Mouse (Mus musculus) testis, adult 2 months (tissue): ENCODE data around the gene Me3. TPM values are rescaled to one million over a fixed set of nuclear protein-coding genes. Genes with fewer than 3 reads are reported as not detected.

Source experiments
- H3K27ac ChIP-seq: fragments of 200-500 bp; 2 replicates; pipeline ENCODE4 v1.5.1; 2012; ENCODE audit warnings: low read depth, low read length; ENCODE audit not compliant: control insufficient read depth, insufficient read depth
- H3K27me3 ChIP-seq: fragments of 200-500 bp; 2 replicates; pipeline ENCODE4 v1.6.1; 2012; ENCODE audit warnings: mild to moderate bottlenecking, low read length, moderate library complexity; ENCODE audit not compliant: control insufficient read depth, insufficient read depth
- H3K36me3 ChIP-seq: fragments of 200-500 bp; 2 replicates; pipeline ENCODE4 v1.6.1; 2012; ENCODE audit warnings: mild to moderate bottlenecking, low read length; ENCODE audit not compliant: control insufficient read depth, insufficient read depth
- H3K4me1 ChIP-seq: fragments of 200-500 bp; 2 replicates; pipeline ENCODE4 v1.6.1; 2012; ENCODE audit warnings: low read length; ENCODE audit not compliant: control insufficient read depth, insufficient read depth
- H3K4me3 ChIP-seq: fragments of 200-500 bp; 2 replicates; pipeline ENCODE4 v1.5.1; 2012; ENCODE audit warnings: low read depth, mild to moderate bottlenecking, low read length, moderate library complexity, mixed read lengths; ENCODE audit not compliant: control insufficient read depth
- CTCF ChIP-seq: fragments of 200-500 bp; IDR thresholded peaks from 2 replicates; pipeline ENCODE4 v1.5.1; 2012; ENCODE audit warnings: low read depth, mild to moderate bottlenecking, inconsistent platforms, low read length, moderate library complexity; ENCODE audit not compliant: control insufficient read depth, insufficient read depth, insufficient replicate concordance
- POLR2A ChIP-seq: fragments of 200-500 bp; IDR thresholded peaks from 2 replicates; pipeline ENCODE4 v1.6.1; 2012; ENCODE audit warnings: low read depth, mild to moderate bottlenecking, inconsistent platforms, low read length, moderate library complexity; ENCODE audit not compliant: control insufficient read depth
- polyA plus RNA-seq: library from polyadenylated mRNA; depleted of rRNA; stranded (reverse); fragments of >200 nt; gene quantifications from 2 replicates; pipeline ENCODE4 v1.2.3, GENCODE M21; 2012; rRNA removed

The Me3 gene
- polyA plus RNA-seq = 16.7 and 17.0 TPM in 2 replicates

DNA sequence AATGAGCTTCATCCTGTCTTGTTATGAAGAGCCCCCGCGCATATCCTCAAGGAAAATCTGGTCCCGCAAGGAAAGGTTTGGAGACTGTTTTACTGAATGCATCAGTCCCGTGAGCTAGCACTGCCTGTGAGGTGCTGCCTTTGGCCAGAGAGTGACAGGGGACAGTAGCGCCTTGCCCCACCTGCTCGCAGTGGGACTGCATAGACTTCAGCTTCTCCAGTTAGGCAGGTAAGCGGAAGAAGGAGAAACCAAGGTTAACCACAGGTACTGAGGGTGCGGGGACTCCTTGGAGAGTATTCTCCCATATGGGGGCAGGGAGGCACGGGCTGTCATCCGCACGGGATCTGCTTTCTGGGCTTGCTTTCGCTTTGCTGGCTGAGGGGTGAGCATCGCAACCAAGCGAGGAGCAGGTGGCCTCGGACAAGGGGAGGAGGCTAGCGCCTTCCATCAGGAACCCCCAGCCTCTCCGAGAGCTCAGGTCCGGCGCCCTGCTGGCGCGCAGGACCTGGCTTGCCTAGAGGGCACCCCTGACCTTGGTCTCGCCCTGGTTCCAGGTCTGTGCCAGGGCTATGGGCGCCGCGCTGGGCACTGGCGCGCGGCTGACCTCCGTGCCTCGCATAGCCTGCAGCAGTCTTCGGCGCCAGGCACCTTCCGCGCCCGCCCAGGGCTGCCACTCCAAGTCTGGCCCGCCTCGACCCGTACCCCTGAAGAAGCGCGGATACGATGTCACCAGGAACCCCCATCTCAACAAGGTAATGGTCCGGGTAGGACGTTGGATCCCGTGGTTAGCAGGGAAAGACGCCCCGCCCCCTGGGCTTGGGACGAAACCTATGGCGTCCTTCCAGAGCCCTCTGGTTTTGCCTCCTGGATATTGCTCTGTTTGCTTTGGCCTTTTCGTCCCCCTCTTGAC is at the start of gene Me3:
Gene Me3 (plus strand): TSS at position 51 of the 910 bp plus-strand sequence.
- Histone ChIP-seq H3K4me1 (peaks cover 6% of the 10 kb centered on the region), H3K4me3 (peak within 1 kb of the TSS; percentile 81), H3K27me3 (no peaks in the 10 kb centered on the region), H3K36me3 (no peaks in the 10 kb centered on the region), H3K27ac (peak within 1 kb of the TSS; percentile 37; the same call in 1 of the 2 replicates)
- TF ChIP-seq CTCF (no peak), POLR2A (no peak)

DNA sequence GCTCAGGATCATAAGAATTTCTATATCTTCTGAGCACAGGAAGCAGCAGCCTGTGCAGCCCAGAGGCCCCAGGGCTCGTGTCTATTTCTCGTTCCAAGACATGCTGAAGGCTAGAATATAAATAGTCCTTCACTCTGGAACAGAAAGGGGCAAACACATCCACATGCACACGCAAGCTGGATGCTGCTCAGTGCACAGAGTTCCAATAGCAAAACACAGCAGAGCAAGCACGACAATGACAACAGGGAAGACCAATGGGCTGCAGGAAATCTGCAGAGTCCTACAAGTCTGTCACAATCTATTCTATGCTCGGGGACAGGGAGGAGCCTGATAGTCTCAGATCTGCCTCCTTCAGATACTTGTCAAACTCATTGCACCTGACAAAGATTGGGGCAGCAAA is 42.2 kb upstream of the Me3 start:
- Histone ChIP-seq H3K27me3 (no peaks in the 10 kb centered on the region), H3K4me3 (no peak overlapping the region), H3K4me1 (no peaks in the 10 kb centered on the region), H3K36me3 (no peaks in the 10 kb centered on the region), H3K27ac (no peak overlapping the region)
- no peak for TF ChIP-seq CTCF
- no peak for TF ChIP-seq POLR2A

DNA sequence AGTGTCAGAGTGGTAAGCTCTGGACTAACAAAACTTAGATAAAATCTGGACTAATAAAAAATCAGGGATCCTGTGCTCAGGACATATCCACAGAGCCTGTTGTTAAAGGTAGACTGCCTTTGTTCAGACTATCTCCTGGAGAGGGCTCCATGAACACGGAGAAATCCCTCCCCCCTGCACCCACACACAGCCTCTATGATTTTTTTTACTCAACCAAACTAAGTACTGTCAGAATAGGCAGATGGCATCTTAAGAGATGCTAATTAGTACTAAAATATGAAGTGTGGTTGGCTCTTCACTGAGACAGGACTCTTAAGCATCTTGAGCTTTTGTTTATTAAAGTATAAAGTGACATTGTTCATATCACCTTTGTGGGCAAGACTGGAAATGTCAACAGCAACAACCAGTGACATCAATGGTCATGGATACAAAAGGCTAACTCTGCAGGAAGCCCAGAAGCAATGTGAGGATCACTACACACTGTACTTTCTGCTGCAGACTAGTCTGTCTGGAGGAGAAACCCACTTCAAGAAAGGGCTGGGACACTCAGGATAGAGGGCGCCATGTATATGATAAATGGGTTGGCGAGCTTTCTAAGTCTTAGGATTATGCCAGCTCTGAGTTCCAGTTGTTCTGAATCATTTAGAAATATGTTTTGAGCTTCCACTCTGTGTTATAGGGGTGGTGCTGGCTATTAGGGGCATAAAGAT is 41.5 kb upstream of the Me3 start:
- TF ChIP-seq CTCF = no peak

DNA sequence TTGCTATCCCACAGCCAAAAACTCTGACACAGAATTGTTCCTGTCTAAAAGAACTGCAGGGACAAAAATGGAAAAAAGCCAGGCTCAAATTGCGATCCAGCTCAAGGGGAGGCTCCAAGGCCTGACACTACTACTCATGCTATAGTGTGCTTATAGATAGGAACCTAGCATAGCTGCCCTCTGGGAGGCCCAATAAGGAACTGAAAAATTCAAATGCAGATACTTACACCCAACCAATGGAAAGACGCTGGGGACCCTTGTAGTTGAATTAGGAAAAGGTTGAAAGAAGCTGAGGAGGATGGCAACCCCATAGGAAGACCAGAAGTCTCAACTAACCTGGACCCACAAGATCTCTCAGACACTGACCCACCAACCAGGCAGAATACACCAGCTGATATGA is 36.4 kb upstream of the Me3 start:
- Histone ChIP-seq H3K4me3 (no peak overlapping the region), H3K27me3 (no peaks in the 10 kb centered on the region), H3K4me1 (no peaks in the 10 kb centered on the region), H3K27ac (no peak overlapping the region), H3K36me3 (no peaks in the 10 kb centered on the region)
- no peak for TF ChIP-seq CTCF
- TF ChIP-seq POLR2A = no peak

More for the DNA sequence above, 41.5 kb upstream of the Me3 start:
- H3K36me3 ChIP-seq = no peaks in the 10 kb centered on the region
- no peak overlapping the region for H3K4me3 ChIP-seq
- no peaks in the 10 kb centered on the region for H3K27me3 ChIP-seq
- H3K27ac ChIP-seq = no peak overlapping the region
- H3K4me1 ChIP-seq = no peaks in the 10 kb centered on the region

DNA sequence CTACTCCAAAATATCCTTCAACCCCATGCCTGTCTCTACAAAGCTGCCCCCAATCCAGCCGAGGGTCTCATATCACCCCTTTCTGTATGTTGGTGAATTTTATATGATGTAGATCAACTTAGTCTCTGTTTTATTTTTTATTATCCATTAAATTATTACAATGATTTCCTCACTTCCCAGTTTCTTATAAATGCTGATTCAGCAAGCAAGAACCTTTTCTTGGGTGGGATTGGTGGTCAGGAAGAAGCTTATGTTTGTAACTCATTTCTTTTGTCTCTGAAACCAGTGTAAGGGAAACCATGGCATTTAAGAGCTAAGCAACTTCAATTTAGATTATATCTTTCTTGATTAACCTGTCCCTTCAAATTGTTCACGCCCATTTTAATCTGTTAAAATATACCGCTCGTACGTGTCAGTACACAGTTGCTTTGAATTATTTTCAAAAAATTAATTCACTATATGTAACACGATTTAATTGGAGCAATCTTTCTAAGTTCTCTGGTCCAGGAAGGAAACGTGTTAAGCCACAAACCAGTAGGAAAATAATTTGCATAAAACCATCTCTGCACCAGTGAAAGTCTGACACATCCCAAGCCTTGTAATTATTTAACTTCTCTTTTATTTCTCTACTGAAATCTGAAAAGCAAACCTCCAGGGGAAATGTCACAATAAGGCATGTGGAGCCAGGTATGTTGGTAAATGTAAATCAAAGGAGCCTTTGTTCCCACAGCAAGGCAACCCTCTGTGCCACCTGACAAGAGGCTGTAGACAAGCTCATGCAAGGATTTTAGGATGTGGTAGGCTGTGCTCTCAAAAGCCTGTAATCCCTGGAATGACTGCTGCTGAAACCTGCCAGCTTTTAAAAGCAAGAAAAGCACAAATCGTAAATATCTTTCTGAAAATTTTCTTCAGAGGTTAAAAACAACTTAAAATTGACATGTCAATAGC is 26.3 kb upstream of the Me3 start:
- Histone ChIP-seq H3K4me3 (no peak overlapping the region), H3K4me1 (no peaks in the 10 kb centered on the region), H3K27ac (no peak overlapping the region), H3K27me3 (no peaks in the 10 kb centered on the region), H3K36me3 (no peaks in the 10 kb centered on the region)
- TF ChIP-seq POLR2A = no peak
- TF ChIP-seq CTCF = no peak

DNA sequence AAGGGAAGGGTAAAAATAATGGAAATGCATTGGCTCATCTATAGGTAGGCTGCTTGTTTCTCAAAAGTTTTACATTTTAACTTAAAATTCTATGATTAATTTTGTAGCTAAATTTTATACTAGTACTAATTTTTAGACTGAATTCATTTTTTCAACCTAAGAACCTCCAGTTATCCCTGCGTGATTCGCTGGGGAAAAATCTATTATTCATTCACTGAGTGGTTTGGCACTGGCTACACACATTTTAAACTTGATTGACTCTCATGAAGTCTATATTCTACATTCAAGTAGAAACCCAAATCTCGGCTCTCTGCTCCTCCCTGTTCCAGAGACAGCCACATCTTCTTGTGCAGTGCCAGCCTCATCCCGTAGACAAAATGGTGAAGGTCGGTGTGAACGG is 24.9 kb upstream of the Me3 start:
- Histone ChIP-seq H3K27me3 (no peaks in the 10 kb centered on the region), H3K36me3 (no peaks in the 10 kb centered on the region), H3K4me3 (no peak overlapping the region), H3K27ac (no peak overlapping the region), H3K4me1 (no peaks in the 10 kb centered on the region)
- no peak for TF ChIP-seq POLR2A
- no peak for TF ChIP-seq CTCF
